11 mouse cellular contexts compared by ENCODE assay signal in the genomic region with DNA sequence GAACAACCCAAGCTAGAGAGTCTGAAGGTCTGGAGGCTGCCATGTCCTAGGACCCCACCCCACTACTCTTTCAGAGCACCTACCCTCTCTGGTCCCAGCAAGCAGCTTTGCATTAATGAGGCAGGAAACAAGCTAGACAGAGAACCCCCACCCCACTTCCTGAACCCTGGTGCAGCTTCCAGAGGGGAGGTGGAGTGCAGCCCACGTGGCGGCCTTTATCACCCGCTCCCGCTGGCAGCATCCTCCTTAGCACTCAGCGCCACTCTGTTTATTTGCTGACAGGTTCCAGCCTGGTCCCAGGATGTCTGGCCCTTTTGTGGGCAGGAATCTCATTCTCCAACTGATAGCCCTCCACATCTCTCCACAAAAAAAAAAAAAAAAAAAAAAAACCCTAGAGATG. TPM values are rescaled to one million over a fixed set of nuclear protein-coding genes. Genes with fewer than 3 reads are reported as not detected.
DNase-seq lines count a peak whose midpoint lies in the region; ATAC-seq and TF ChIP-seq lines count a peak whose summit lies in the region.
"Had no signal": no experiment of that assay in that cellular context is flagged by ENCODE, and none has a peak within 500 bp of the region (broad histone marks: within the 10 kb centered on the region; RNA-seq: fewer than 3 reads in every experiment).

No protein-coding gene starts in this region.

- DNase-seq in liver = peak; percentile 36
- no peak for DNase-seq in liver, postnatal 0 days
- DNase-seq in heart, adult 11 months = peak; percentile 98
- peak; percentile 60 for DNase-seq in kidney, postnatal 0 days (ENCODE audit: low spot score)
- peak; percentile 85 for DNase-seq in thymus, postnatal 14 days
- DNase-seq in midbrain, embryonic 10.5 days (ENCODE audit: low spot score) = no peak
- no peak for DNase-seq in cerebellum, postnatal 25 days
- no peak for DNase-seq in right cerebral cortex, postnatal 36 days (ENCODE audit: low spot score in 2 of 2)
- DNase-seq: forebrain, postnatal 0 days had no signal

- H3K4me1 ChIP-seq in liver, postnatal 0 days (ENCODE audit: insufficient read depth) = peaks cover 20% of the 10 kb centered on the region
- H3K4me1 ChIP-seq in kidney, postnatal 0 days (replicated peaks; ENCODE audit: insufficient read depth, low read length) = no peaks in the 10 kb centered on the region
- H3K4me1 ChIP-seq in midbrain, embryonic 10.5 days = peaks cover 3% of the 10 kb centered on the region; the same call in 1 of the 2 replicates
- H3K4me1 ChIP-seq: neural tube, embryonic 13.5 days had no signal

- WGBS in liver, postnatal 0 days (ENCODE audit: insufficient replicate concordance) = 29% methylated on average over 5 of the region's 5 CpGs
- WGBS in kidney, postnatal 0 days = 23% methylated on average over 5 of the region's 5 CpGs
- WGBS in midbrain, embryonic 10.5 days = 67% methylated on average over 5 of the region's 5 CpGs

- H3K9me3 ChIP-seq in liver, postnatal 0 days (ENCODE audit: low read length) = no peaks in the 10 kb centered on the region
- no peaks in the 10 kb centered on the region for H3K9me3 ChIP-seq in kidney, postnatal 0 days (replicated peaks; ENCODE audit: low read length)
- H3K9me3 ChIP-seq in midbrain, embryonic 10.5 days (replicated peaks) = no peaks in the 10 kb centered on the region
- H3K9me3 ChIP-seq: G1E; neural tube, embryonic 13.5 days had no signal

- no peak overlapping the region for H3K4me2 ChIP-seq in liver, postnatal 0 days (ENCODE audit: low read depth, low read length)
- no peak overlapping the region for H3K4me2 ChIP-seq in kidney, postnatal 0 days (ENCODE audit: low read length)
- H3K4me2 ChIP-seq: neural tube, embryonic 13.5 days had no signal

- ATAC-seq in liver, postnatal 0 days = no peak
- ATAC-seq in kidney, postnatal 0 days (replicated peaks; ENCODE audit: low FRiP score, low read depth) = no peak
- ATAC-seq: forebrain, postnatal 0 days had no signal

- peaks cover 4% of the 10 kb centered on the region; the same call in 1 of the 2 replicates for H3K36me3 ChIP-seq in liver, postnatal 0 days (replicated peaks; ENCODE audit: insufficient read depth, low read length)
- H3K36me3 ChIP-seq in kidney, postnatal 0 days (ENCODE audit: insufficient read depth, low read length) = 0 out of 2 replicates have a peak, but pooled peaks cover 8% of the 10 kb centered on the region
- no peaks in the 10 kb centered on the region for H3K36me3 ChIP-seq in midbrain, embryonic 10.5 days
- H3K36me3 ChIP-seq: G1E; neural tube, embryonic 13.5 days had no signal

- H3K27me3 ChIP-seq in liver, postnatal 0 days (ENCODE audit: insufficient read depth, low read length) = no peaks in the 10 kb centered on the region
- no peaks in the 10 kb centered on the region for H3K27me3 ChIP-seq in kidney, postnatal 0 days (ENCODE audit: insufficient read depth, low read length)
- no peaks in the 10 kb centered on the region for H3K27me3 ChIP-seq in midbrain, embryonic 10.5 days (ENCODE audit: low read depth, poor library complexity, severe bottlenecking)
- H3K27me3 ChIP-seq: neural tube, embryonic 13.5 days had no signal

- no peak overlapping the region for H3K27ac ChIP-seq in liver, postnatal 0 days (ENCODE audit: low read depth)
- no peak overlapping the region for H3K27ac ChIP-seq in kidney, postnatal 0 days
- H3K27ac ChIP-seq in midbrain, embryonic 10.5 days (replicated peaks) = no peak overlapping the region
- H3K27ac ChIP-seq: neural tube, embryonic 13.5 days had no signal

- H3K9ac ChIP-seq in liver, postnatal 0 days (replicated peaks) = no peak overlapping the region
- no peak overlapping the region for H3K9ac ChIP-seq in kidney, postnatal 0 days (ENCODE audit: low read depth, low read length)
- H3K9ac ChIP-seq: forebrain, postnatal 0 days; neural tube, embryonic 13.5 days had no signal

- no peak overlapping the region for H3K4me3 ChIP-seq in liver, postnatal 0 days (ENCODE audit: low read depth, low read length)
- H3K4me3 ChIP-seq in kidney, postnatal 0 days (replicated peaks; ENCODE audit: low read depth, low read length) = no peak overlapping the region
- no peak overlapping the region for H3K4me3 ChIP-seq in midbrain, embryonic 10.5 days
- H3K4me3 ChIP-seq: neural tube, embryonic 13.5 days had no signal

- no peak for TF ChIP-seq CTCF in liver, postnatal 0 days (IDR thresholded peaks at IDR 0.05; ENCODE audit: low read depth)
- TF ChIP-seq CTCF in kidney, postnatal 0 days (IDR thresholded peaks at IDR 0.05; ENCODE audit: low read depth) = no peak

- TF ChIP-seq EP300 in liver, postnatal 0 days (IDR thresholded peaks at IDR 0.05; ENCODE audit: low read depth) = no peak

RNA-seq across cellular contexts. Expression of a gene that starts 38.3 kb away (rescaled TPM):
- polyA plus RNA-seq in liver, postnatal 0 days (2015; fragmentation: Nextera tagmentation; extraction: Ambion mirVana) = 145 and 152 TPM in 2 replicates
- 48.6 and 63.5 TPM in 2 replicates for polyA plus RNA-seq in kidney, postnatal 0 days (2015; fragmentation: Nextera tagmentation; extraction: Ambion mirVana)
- polyA plus RNA-seq in midbrain, embryonic 10.5 days (2016; fragmentation: Nextera tagmentation; extraction: Ambion mirVana) = 1.0 and 3.7 TPM in 2 replicates
- polyA plus RNA-seq: G1E had no signal

RNA-seq across cellular contexts. Expression of a gene that starts 44.8 kb away (rescaled TPM):
- not detected in 2 replicates for polyA plus RNA-seq in liver, postnatal 0 days (2015; fragmentation: Nextera tagmentation; extraction: Ambion mirVana)
- polyA plus RNA-seq in kidney, postnatal 0 days (2015; fragmentation: Nextera tagmentation; extraction: Ambion mirVana) = 0.05 and 0.38 TPM in 2 replicates
- polyA plus RNA-seq in midbrain, embryonic 10.5 days (2016; fragmentation: Nextera tagmentation; extraction: Ambion mirVana) = 1.1 TPM in 2 replicates
- polyA plus RNA-seq: G1E had no signal

Comparison
In these comparisons a context has a peak if more than half of its experiments do, and no peak if none do; other contexts are left out.
1. DNase-seq: peak in liver (single experiment), heart, adult 11 months (single experiment), kidney, postnatal 0 days (single experiment) and thymus, postnatal 14 days (single experiment); none in liver, postnatal 0 days (single experiment), midbrain, embryonic 10.5 days (single experiment), cerebellum, postnatal 25 days (0 of 2) and right cerebral cortex, postnatal 36 days (0 of 2).
2. RNA of a gene that starts 38.3 kb away (polyA plus RNA-seq): 145 to 152 TPM in liver, postnatal 0 days and 48.6 to 63.5 TPM in kidney, postnatal 0 days; 1.0 to 3.7 TPM in midbrain, embryonic 10.5 days; every median in the first group is over 10 times any median in the second.